In genomic region chr19:47397882-47398671, GRCm38 (mm10) we compare ENCODE assay signal across 11 mouse cellular contexts.
A peak's percentile ranks its signal among the peaks of the same experiment; 100 is the strongest.
DNase-seq lines count a peak whose midpoint lies in the region; ATAC-seq and TF ChIP-seq lines count a peak whose summit lies in the region.
"Had no signal": no experiment of that assay in that cellular context is flagged by ENCODE, and none has a peak within 500 bp of the region (broad histone marks: within the 10 kb centered on the region; RNA-seq: fewer than 3 reads in every experiment).

No protein-coding gene starts in this region.

- H3K4me1 ChIP-seq in heart, adult 2 months (ENCODE audit: control insufficient read depth, insufficient read depth, low read length): peaks cover 18% of the 10 kb centered on the region
- H3K4me1 ChIP-seq in embryonic facial prominence, embryonic 11.5 days (ENCODE audit: control insufficient read depth, insufficient read depth, low read length): peaks cover 2% of the 10 kb centered on the region
- peaks cover 37% of the 10 kb centered on the region for H3K4me1 ChIP-seq in heart, embryonic 15.5 days (replicated peaks)

- peak overlapping the region; percentile 17; the same call in 1 of the 2 replicates for H3K27ac ChIP-seq in heart, adult 2 months
- H3K27ac ChIP-seq in embryonic facial prominence, embryonic 11.5 days (replicated peaks; ENCODE audit: low read depth, low read length): no peak overlapping the region
- H3K27ac ChIP-seq in heart, embryonic 15.5 days: peak overlapping the region; percentile 52; the same call in 1 of the 2 replicates

- WGBS in heart, adult 2 months: 66% methylated on average over 18 of the region's 18 CpGs
- WGBS in embryonic facial prominence, embryonic 11.5 days: 43% methylated on average over 18 of the region's 18 CpGs
- WGBS in heart, embryonic 15.5 days: 64% methylated on average over 18 of the region's 18 CpGs

- no peaks in the 10 kb centered on the region for H3K27me3 ChIP-seq in heart, adult 2 months (ENCODE audit: control insufficient read depth, insufficient read depth, low read length)
- no peaks in the 10 kb centered on the region for H3K27me3 ChIP-seq in embryonic facial prominence, embryonic 11.5 days (ENCODE audit: control insufficient read depth, insufficient read depth, low read length)
- no peaks in the 10 kb centered on the region for H3K27me3 ChIP-seq in heart, embryonic 15.5 days

- TF ChIP-seq CTCF in heart, adult 2 months (IDR thresholded peaks at IDR 0.05): no peak

- no peak for DNase-seq in heart, adult 2 months
- DNase-seq in heart, adult 8-10 months (ENCODE audit: low spot score): no peak
- peak; percentile 26 for DNase-seq in embryonic facial prominence, embryonic 11.5 days (ENCODE audit: low spot score)
- DNase-seq in mesoderm, embryonic 11.5 days (ENCODE audit: low read depth, low spot score): peak; percentile 63
- DNase-seq in B cell, adult 2 months: no peak
- DNase-seq in ovary, adult 18-20 months (ENCODE audit: low spot score): no peak
- DNase-seq: cerebellum, adult 8-10 months; kidney, adult 2 months had no signal

- intact Hi-C loops in heart, adult 2 months (cut with DNase I): no loop called here

- H3K79me2 ChIP-seq in heart, adult 2 months (replicated peaks; ENCODE audit: control insufficient read depth, insufficient read depth, low read length): no peaks in the 10 kb centered on the region; the same call in 1 of the 2 replicates

- H3K9ac ChIP-seq in heart, adult 2 months (ENCODE audit: low read depth, low read length): no peak overlapping the region
- no peak overlapping the region; the same call in 1 of the 2 replicates for H3K9ac ChIP-seq in embryonic facial prominence, embryonic 11.5 days (replicated peaks; ENCODE audit: low read length)
- H3K9ac ChIP-seq in heart, embryonic 15.5 days: 0 out of 2 replicates have a peak overlapping the region, but pooled peaks have one; percentile 22

- no peak for ATAC-seq in embryonic facial prominence, embryonic 11.5 days (replicated peaks; ENCODE audit: insufficient number of reproducible peaks, low FRiP score, low TSS enrichment, low read depth)
- no peak for ATAC-seq in heart, embryonic 15.5 days (replicated peaks; ENCODE audit: insufficient number of reproducible peaks, insufficient read depth, low FRiP score, low read depth)
- no peak for ATAC-seq in megakaryocyte, adult 5-6 weeks (ENCODE audit: poor library complexity, severe bottlenecking)
- ATAC-seq: forebrain, embryonic 14.5 days had no signal

- peaks cover 2% of the 10 kb centered on the region; the same call in 1 of the 2 replicates for H3K36me3 ChIP-seq in heart, adult 2 months (ENCODE audit: control insufficient read depth, insufficient read depth, low read length)
- no peaks in the 10 kb centered on the region for H3K36me3 ChIP-seq in embryonic facial prominence, embryonic 11.5 days (replicated peaks; ENCODE audit: control insufficient read depth, insufficient read depth, low read depth, low read length)
- peaks cover 11% of the 10 kb centered on the region for H3K36me3 ChIP-seq in heart, embryonic 15.5 days

- no peak overlapping the region for H3K4me2 ChIP-seq in embryonic facial prominence, embryonic 11.5 days (ENCODE audit: low read depth, low read length)
- H3K4me2 ChIP-seq in heart, embryonic 15.5 days: no peak overlapping the region

- no peak overlapping the region for H3K4me3 ChIP-seq in heart, adult 2 months
- H3K4me3 ChIP-seq in embryonic facial prominence, embryonic 11.5 days (ENCODE audit: low read depth, low read length): no peak overlapping the region
- no peak overlapping the region for H3K4me3 ChIP-seq in heart, embryonic 15.5 days

- no peak for TF ChIP-seq EP300 in heart, adult 2 months (IDR thresholded peaks at IDR 0.05; ENCODE audit: insufficient read depth, low read depth, low read length)

- TF ChIP-seq POLR2A in heart, adult 2 months (IDR thresholded peaks at IDR 0.05; ENCODE audit: insufficient read depth, low read depth, low read length): no peak

- no peaks in the 10 kb centered on the region for H3K9me3 ChIP-seq in embryonic facial prominence, embryonic 11.5 days (replicated peaks; ENCODE audit: control insufficient read depth, low read length)
- no peaks in the 10 kb centered on the region for H3K9me3 ChIP-seq in heart, embryonic 15.5 days (replicated peaks)

Comparison
In these comparisons a context has a peak if more than half of its experiments do, and no peak if none do; other contexts are left out.
1. DNase-seq: peak in embryonic facial prominence, embryonic 11.5 days (single experiment) and mesoderm, embryonic 11.5 days (single experiment); none in heart, adult 2 months (0 of 2), heart, adult 8-10 months (single experiment), B cell, adult 2 months (0 of 2) and ovary, adult 18-20 months (single experiment).